Mouse (Mus musculus): ENCODE measurements around the gene Aifm2. TPM values are rescaled to one million over a fixed set of nuclear protein-coding genes. Genes with fewer than 3 reads are reported as not detected.

Aifm2 gene
- polyA plus RNA-seq, 1 experiment = not detected

- WGBS = 69% methylated on average over 4 of the region's 4 CpGs
- H3K27ac ChIP-seq (ENCODE audit: insufficient read depth, low read depth, low read length) = no peak overlapping the region
- no peak overlapping the region for H3K4me3 ChIP-seq (ENCODE audit: insufficient read depth, low read depth, low read length)
- peaks cover 14% of the 10 kb centered on the region for H3K4me1 ChIP-seq (ENCODE audit: control insufficient read depth, insufficient read depth, low read length)
- TF ChIP-seq CTCF (IDR thresholded peaks at IDR 0.05; ENCODE audit: insufficient read depth, low read depth, low read length) = no peak
- TF ChIP-seq POLR2A (IDR thresholded peaks at IDR 0.05; ENCODE audit: insufficient read depth, low read depth, low read length) = no peak
Measured at GRCm38 (mm10) chr10:61693563-61693962, 21.5 kb upstream of the Aifm2 start.

GRCm38 (mm10) chr10:61694870-61695670 is 20.0 kb upstream of the Aifm2 start, which contains the start of gene Tysnd1:
Gene Tysnd1 (plus strand): TSS chr10:61695514.
- Histone ChIP-seq H3K4me1 (ENCODE audit: control insufficient read depth, insufficient read depth, low read length) (peaks cover 21% of the 10 kb centered on the region), H3K4me3 (ENCODE audit: insufficient read depth, low read depth, low read length) (peak within 1 kb of the TSS; percentile 91), H3K27ac (ENCODE audit: insufficient read depth, low read depth, low read length) (peak within 1 kb of the TSS; percentile 85)
- under 1% methylated on average over 42 of the region's 42 CpGs for WGBS
- TF ChIP-seq POLR2A (IDR thresholded peaks at IDR 0.05; ENCODE audit: insufficient read depth, low read depth, low read length) (peak; percentile 72; the same call in 1 of the 2 replicates), CTCF (IDR thresholded peaks at IDR 0.05; ENCODE audit: insufficient read depth, low read depth, low read length) (no peak)

GRCm38 (mm10) chr10:61695703-61696559 is 19.1 kb upstream of the Aifm2 start:
- H3K4me1 ChIP-seq (ENCODE audit: control insufficient read depth, insufficient read depth, low read length) = peaks cover 21% of the 10 kb centered on the region
- TF ChIP-seq CTCF (IDR thresholded peaks at IDR 0.05; ENCODE audit: insufficient read depth, low read depth, low read length) (no peak), POLR2A (IDR thresholded peaks at IDR 0.05; ENCODE audit: insufficient read depth, low read depth, low read length) (no peak)
- under 1% methylated on average over 111 of the region's 111 CpGs for WGBS
- H3K4me3 ChIP-seq (ENCODE audit: insufficient read depth, low read depth, low read length) = peak overlapping the region; percentile 91
- H3K27ac ChIP-seq (ENCODE audit: insufficient read depth, low read depth, low read length) = peak overlapping the region; percentile 16; the same call in 1 of the 2 replicates

- TF ChIP-seq CTCF (IDR thresholded peaks at IDR 0.05; ENCODE audit: insufficient read depth, low read depth, low read length) (no peak), POLR2A (IDR thresholded peaks at IDR 0.05; ENCODE audit: insufficient read depth, low read depth, low read length) (no peak)
- WGBS = 17% methylated on average over 19 of the region's 19 CpGs
- Histone ChIP-seq H3K27ac (ENCODE audit: insufficient read depth, low read depth, low read length) (no peak overlapping the region), H3K4me3 (ENCODE audit: insufficient read depth, low read depth, low read length) (peak overlapping the region; percentile 91), H3K4me1 (ENCODE audit: control insufficient read depth, insufficient read depth, low read length) (peaks cover 21% of the 10 kb centered on the region)
Measured at GRCm38 (mm10) chr10:61696560-61696823, 18.6 kb upstream of the Aifm2 start.

- Histone ChIP-seq H3K4me3 (ENCODE audit: insufficient read depth, low read depth, low read length) (peak overlapping the region; percentile 91), H3K27ac (ENCODE audit: insufficient read depth, low read depth, low read length) (no peak overlapping the region), H3K4me1 (ENCODE audit: control insufficient read depth, insufficient read depth, low read length) (peaks cover 21% of the 10 kb centered on the region)
- TF ChIP-seq POLR2A (IDR thresholded peaks at IDR 0.05; ENCODE audit: insufficient read depth, low read depth, low read length) (no peak), CTCF (IDR thresholded peaks at IDR 0.05; ENCODE audit: insufficient read depth, low read depth, low read length) (no peak)
- 93% methylated on average over 2 of the region's 2 CpGs for WGBS
Measured at GRCm38 (mm10) chr10:61697028-61697427, 18.0 kb upstream of the Aifm2 start.

- 65% methylated on average over 4 of the region's 4 CpGs for WGBS
- Histone ChIP-seq H3K4me1 (ENCODE audit: control insufficient read depth, insufficient read depth, low read length) (no peaks in the 10 kb centered on the region), H3K27ac (ENCODE audit: insufficient read depth, low read depth, low read length) (no peak overlapping the region), H3K4me3 (ENCODE audit: insufficient read depth, low read depth, low read length) (no peak overlapping the region)
- TF ChIP-seq CTCF (IDR thresholded peaks at IDR 0.05; ENCODE audit: insufficient read depth, low read depth, low read length) (no peak), POLR2A (IDR thresholded peaks at IDR 0.05; ENCODE audit: insufficient read depth, low read depth, low read length) (no peak)
Measured at GRCm38 (mm10) chr10:61704663-61705062, 10.4 kb upstream of the Aifm2 start.

- Histone ChIP-seq H3K4me1 (ENCODE audit: control insufficient read depth, insufficient read depth, low read length) (no peaks in the 10 kb centered on the region), H3K27ac (ENCODE audit: insufficient read depth, low read depth, low read length) (no peak overlapping the region), H3K4me3 (ENCODE audit: insufficient read depth, low read depth, low read length) (no peak overlapping the region)
- no peak for TF ChIP-seq POLR2A (IDR thresholded peaks at IDR 0.05; ENCODE audit: insufficient read depth, low read depth, low read length)
- no peak for TF ChIP-seq CTCF (IDR thresholded peaks at IDR 0.05; ENCODE audit: insufficient read depth, low read depth, low read length)
- 74% methylated on average over 6 of the region's 6 CpGs for WGBS
Measured at GRCm38 (mm10) chr10:61706412-61707375, 8.4 kb upstream of the Aifm2 start.

GRCm38 (mm10) chr10:61713601-61714000 is 1.5 kb upstream of the Aifm2 start:
- Histone ChIP-seq H3K4me3 (ENCODE audit: insufficient read depth, low read depth, low read length) (no peak overlapping the region), H3K27ac (ENCODE audit: insufficient read depth, low read depth, low read length) (no peak overlapping the region), H3K4me1 (ENCODE audit: control insufficient read depth, insufficient read depth, low read length) (peaks cover 8% of the 10 kb centered on the region)
- WGBS = 92% methylated on average over 3 of the region's 3 CpGs
- TF ChIP-seq POLR2A (IDR thresholded peaks at IDR 0.05; ENCODE audit: insufficient read depth, low read depth, low read length) = no peak
- TF ChIP-seq CTCF (IDR thresholded peaks at IDR 0.05; ENCODE audit: insufficient read depth, low read depth, low read length) = no peak
